Mouse (Mus musculus) hindbrain, embryonic 16.5 days (tissue): ENCODE data around the gene Ccdc157. TPM values are rescaled to one million over a fixed set of nuclear protein-coding genes. Genes with fewer than 3 reads are reported as not detected.
A peak's percentile ranks its signal among the peaks of the same experiment; 100 is the strongest.

ENCODE experiments used
- ATAC-seq: fragments of 200-750 bp; cut with Nextera tagmentation; 2 replicates; pipeline ENCODE4 v1.8.0; 2017; ENCODE audit warnings: moderate TSS enrichment, moderate library complexity
- H3K27ac ChIP-seq: fragments of 300-500 bp; sonication (generic); 2 replicates; pipeline ENCODE4 v1.5.1; 2014; ENCODE audit warnings: low read depth, mild to moderate bottlenecking, control low read depth, low read length, moderate library complexity
- H3K27me3 ChIP-seq: fragments of 300-500 bp; sonication (generic); replicated peaks from 2 replicates; pipeline ENCODE4 v1.6.1; 2014; ENCODE audit warnings: low read length; ENCODE audit not compliant: control insufficient read depth, insufficient read depth
- H3K36me3 ChIP-seq: fragments of 300-500 bp; sonication (generic); 2 replicates; pipeline ENCODE4 v1.6.1; 2014; ENCODE audit warnings: mild to moderate bottlenecking, low read length, moderate library complexity, mixed read lengths; ENCODE audit not compliant: control insufficient read depth, insufficient read depth
- H3K4me1 ChIP-seq: fragments of 300-500 bp; sonication (generic); 2 replicates; pipeline ENCODE4 v1.6.1; 2014; ENCODE audit warnings: low read depth, low read length; ENCODE audit not compliant: control insufficient read depth, insufficient read depth
- H3K4me2 ChIP-seq: fragments of 300-500 bp; sonication (generic); 2 replicates; pipeline ENCODE4 v1.6.1; 2014; ENCODE audit warnings: mild to moderate bottlenecking, low read length, control low read depth, moderate library complexity
- H3K4me3 ChIP-seq: fragments of 300-500 bp; sonication (generic); 2 replicates; pipeline ENCODE4 v1.5.1; 2014; ENCODE audit warnings: mild to moderate bottlenecking, low read length, control low read depth, moderate library complexity
- H3K9ac ChIP-seq: fragments of 300-500 bp; sonication (generic); 2 replicates; pipeline ENCODE4 v1.6.1; 2014; ENCODE audit warnings: low read depth, mild to moderate bottlenecking, control low read depth, low read length, moderate library complexity
- H3K9me3 ChIP-seq: fragments of 300-500 bp; sonication (generic); 2 replicates; pipeline ENCODE4 v1.6.1; 2014; ENCODE audit warnings: mild to moderate bottlenecking, low read length, moderate library complexity; ENCODE audit not compliant: control insufficient read depth
- WGBS: fragments of 180-500 bp; shearing (Covaris S2); extraction: QIAGEN DNeasy Blood & Tissue Kit; methylation state at CpG from one replicate; pipeline ENCODE4 v1.1.7; 2014; 5-methylcytosine and 5-hydroxymethylcytosine counted together
- polyA plus RNA-seq: library from polyadenylated mRNA; unstranded; fragments of >200 nt; fragmentation: Nextera tagmentation; extraction: Ambion mirVana; gene quantifications from 2 replicates; pipeline ENCODE4 v1.2.1, GENCODE M21; 2015

Gene Ccdc157
- polyA plus RNA-seq: 9.1 and 10.9 TPM in 2 replicates

- Histone ChIP-seq H3K4me2 (peak within 1 kb of the TSS; percentile 75), H3K27me3 (no peaks in the 10 kb centered on the region), H3K27ac (peak within 1 kb of the TSS; percentile 95), H3K9ac (peak within 1 kb of the TSS; percentile 90), H3K36me3 (peaks cover 9% of the 10 kb centered on the region; the same call in 1 of the 2 replicates), H3K4me1 (peaks cover 39% of the 10 kb centered on the region), H3K9me3 (no peaks in the 10 kb centered on the region), H3K4me3 (peak within 1 kb of the TSS; percentile 86)
- WGBS: 2% methylated on average over 45 of the region's 54 CpGs
- ATAC-seq: peak; percentile 98
Observed at GRCm38 (mm10) chr11:4159808-4160708, at the start of gene Ccdc157, which contains the start of gene Sf3a1. Gene Ccdc157 (minus strand): TSS chr11:4160293. Gene Sf3a1 (plus strand): TSS chr11:4160350.

DNA sequence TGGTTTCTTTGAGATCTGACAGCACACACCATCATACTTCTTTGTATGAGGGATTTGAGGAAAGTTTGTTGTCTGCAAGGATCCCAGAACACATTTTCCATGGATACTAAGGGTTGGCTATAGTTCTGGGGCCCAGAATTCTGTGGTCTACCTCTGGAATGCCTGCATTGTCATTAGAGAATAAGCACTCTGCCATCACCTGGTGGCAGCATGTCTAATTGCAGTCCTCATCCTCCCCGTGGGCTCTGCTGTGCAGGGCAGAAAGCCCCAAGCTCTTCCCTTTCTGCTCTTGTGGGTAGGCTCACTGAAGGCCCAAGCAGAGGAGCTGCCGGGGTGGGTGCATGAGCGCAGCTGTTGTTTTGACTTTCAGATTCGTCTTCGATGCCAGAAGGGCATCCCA, 49.5 kb upstream of the Ccdc157 start:
- Histone ChIP-seq H3K4me1 (no peaks in the 10 kb centered on the region), H3K27me3 (no peaks in the 10 kb centered on the region), H3K9me3 (no peaks in the 10 kb centered on the region), H3K4me3 (no peak overlapping the region), H3K36me3 (peaks cover 28% of the 10 kb centered on the region), H3K4me2 (no peak overlapping the region), H3K9ac (no peak overlapping the region), H3K27ac (no peak overlapping the region)
- WGBS: 81% methylated on average over 5 of the region's 5 CpGs
- ATAC-seq: no peak

DNA sequence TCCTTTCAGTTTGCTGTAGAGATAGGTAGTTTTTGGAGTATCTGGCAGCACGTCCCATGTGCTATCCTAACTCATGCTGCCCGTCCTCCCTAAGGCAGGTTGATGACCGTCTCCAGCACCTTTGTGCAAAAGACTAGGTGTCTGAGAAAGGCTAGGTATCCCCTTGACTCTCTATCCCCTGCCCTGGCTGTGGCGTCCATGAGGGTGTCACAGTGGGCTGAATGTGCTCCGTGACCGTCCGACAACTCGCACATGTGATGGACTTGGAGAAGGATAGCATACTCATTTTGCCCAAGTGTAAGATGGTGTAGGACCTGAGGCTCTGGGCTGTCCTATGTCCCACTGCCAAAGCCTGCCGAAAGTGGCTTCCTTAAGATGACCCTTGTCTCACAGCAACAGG, 47.6 kb upstream of the Ccdc157 start:
- Histone ChIP-seq H3K4me3 (no peak overlapping the region), H3K4me1 (no peaks in the 10 kb centered on the region), H3K27ac (no peak overlapping the region), H3K4me2 (no peak overlapping the region), H3K9me3 (no peaks in the 10 kb centered on the region), H3K36me3 (peaks cover 14% of the 10 kb centered on the region), H3K9ac (no peak overlapping the region), H3K27me3 (no peaks in the 10 kb centered on the region)
- no peak for ATAC-seq
- WGBS: 95% methylated on average over 9 of the region's 9 CpGs

- Histone ChIP-seq H3K36me3 (peaks cover 8% of the 10 kb centered on the region), H3K9ac (no peak overlapping the region), H3K27me3 (no peaks in the 10 kb centered on the region), H3K4me1 (no peaks in the 10 kb centered on the region), H3K27ac (no peak overlapping the region), H3K9me3 (no peaks in the 10 kb centered on the region), H3K4me3 (no peak overlapping the region), H3K4me2 (no peak overlapping the region)
- 89% methylated on average over 6 of the region's 6 CpGs for WGBS
- ATAC-seq: no peak
Observed at GRCm38 (mm10) chr11:4206563-4206962, 46.5 kb upstream of the Ccdc157 start.

DNA sequence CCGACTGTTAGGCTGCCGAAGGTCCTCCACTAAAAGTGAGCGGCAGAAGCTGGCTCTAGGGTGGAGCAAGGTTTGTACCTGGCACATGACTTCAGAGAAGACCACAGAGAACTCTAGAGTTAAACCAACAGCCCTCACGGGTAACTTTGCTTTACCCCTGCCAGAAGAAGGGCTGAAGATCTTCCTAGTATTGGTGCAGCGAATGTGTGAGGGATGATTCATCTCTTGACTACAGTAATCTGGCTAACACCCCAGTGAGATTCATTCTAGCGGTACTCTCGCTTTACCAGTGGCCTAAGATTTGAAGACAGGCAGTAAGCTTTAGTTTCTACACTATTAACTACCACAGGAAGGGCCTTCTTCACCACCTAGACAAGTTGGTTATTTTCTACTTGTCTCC, 45.9 kb upstream of the Ccdc157 start:
- H3K4me1 ChIP-seq: no peaks in the 10 kb centered on the region
- no peak overlapping the region for H3K4me2 ChIP-seq
- H3K4me3 ChIP-seq: no peak overlapping the region
- H3K27ac ChIP-seq: no peak overlapping the region
- WGBS: 87% methylated on average over 7 of the region's 7 CpGs
- no peaks in the 10 kb centered on the region for H3K9me3 ChIP-seq
- no peak overlapping the region for H3K9ac ChIP-seq
- ATAC-seq: no peak
- no peaks in the 10 kb centered on the region for H3K27me3 ChIP-seq
- H3K36me3 ChIP-seq: peaks cover 8% of the 10 kb centered on the region

- Histone ChIP-seq H3K4me2 (no peak overlapping the region), H3K27ac (no peak overlapping the region), H3K27me3 (no peaks in the 10 kb centered on the region), H3K4me3 (no peak overlapping the region), H3K4me1 (no peaks in the 10 kb centered on the region), H3K9ac (no peak overlapping the region), H3K9me3 (no peaks in the 10 kb centered on the region), H3K36me3 (peaks cover 6% of the 10 kb centered on the region)
- ATAC-seq: no peak
- 88% methylated on average over 5 of the region's 5 CpGs for WGBS
Observed at GRCm38 (mm10) chr11:4205097-4205655, 45.1 kb upstream of the Ccdc157 start.

GRCm38 (mm10) chr11:4203705-4204074, 43.6 kb upstream of the Ccdc157 start:
- WGBS: 39% methylated on average over 2 of the region's 2 CpGs
- no peak overlapping the region for H3K4me2 ChIP-seq
- peaks cover 2% of the 10 kb centered on the region; the same call in 1 of the 2 replicates for H3K36me3 ChIP-seq
- H3K4me3 ChIP-seq: no peak overlapping the region
- peak; percentile 77 for ATAC-seq
- H3K4me1 ChIP-seq: no peaks in the 10 kb centered on the region
- H3K27me3 ChIP-seq: no peaks in the 10 kb centered on the region
- H3K27ac ChIP-seq: peak overlapping the region; percentile 19; the same call in 1 of the 2 replicates
- no peaks in the 10 kb centered on the region for H3K9me3 ChIP-seq
- no peak overlapping the region for H3K9ac ChIP-seq

GRCm38 (mm10) chr11:4202995-4203704, 43.1 kb upstream of the Ccdc157 start:
- Histone ChIP-seq H3K9ac (no peak overlapping the region), H3K4me2 (no peak overlapping the region), H3K27ac (no peak overlapping the region), H3K4me1 (no peaks in the 10 kb centered on the region), H3K9me3 (no peaks in the 10 kb centered on the region), H3K4me3 (no peak overlapping the region), H3K36me3 (peaks cover 1% of the 10 kb centered on the region; the same call in 1 of the 2 replicates), H3K27me3 (no peaks in the 10 kb centered on the region)
- no peak for ATAC-seq
- WGBS: 87% methylated on average over 12 of the region's 12 CpGs
